In genomic region chr9:90114567-90115307, GRCm38 (mm10) we compare ENCODE assay signal across 8 mouse cellular contexts. TPM values are rescaled to one million over a fixed set of nuclear protein-coding genes. Genes with fewer than 3 reads are reported as not detected.
A peak's percentile ranks its signal among the peaks of the same experiment; 100 is the strongest.
DNase-seq lines count a peak whose midpoint lies in the region; ATAC-seq lines count a peak whose summit lies in the region.

Gene Morf4l1, minus strand, starts transcription at chr9:90114774.

- H3K27ac ChIP-seq in brown adipose tissue, adult 24 weeks (replicated peaks; ENCODE audit: low read depth, low read length): peak within 1 kb of the TSS; percentile 95
- H3K27ac ChIP-seq in heart, embryonic 13.5 days (replicated peaks): peak within 1 kb of the TSS; percentile 98
- peak within 1 kb of the TSS; percentile 99 for H3K27ac ChIP-seq in liver, embryonic 13.5 days
- H3K27ac ChIP-seq in stomach, embryonic 16.5 days (ENCODE audit: low read length): peak within 1 kb of the TSS; percentile 99

- H3K27me3 ChIP-seq in heart, embryonic 13.5 days (replicated peaks): peaks cover 7% of the 10 kb centered on the region
- H3K27me3 ChIP-seq in liver, embryonic 13.5 days: no peaks in the 10 kb centered on the region
- H3K27me3 ChIP-seq in stomach, embryonic 16.5 days (ENCODE audit: control insufficient read depth, insufficient read depth, low read length): no peaks in the 10 kb centered on the region; the same call in 1 of the 2 replicates

- peaks cover under 1% of the 10 kb centered on the region; the same call in 1 of the 2 replicates for H3K36me3 ChIP-seq in heart, embryonic 13.5 days
- no peaks in the 10 kb centered on the region for H3K36me3 ChIP-seq in liver, embryonic 13.5 days
- no peaks in the 10 kb centered on the region for H3K36me3 ChIP-seq in stomach, embryonic 16.5 days (ENCODE audit: control insufficient read depth, insufficient read depth, low read length)

- 1% methylated on average over 40 of the region's 40 CpGs for WGBS in heart, embryonic 13.5 days
- under 1% methylated on average over 40 of the region's 40 CpGs for WGBS in liver, embryonic 13.5 days (ENCODE audit: insufficient replicate concordance)
- WGBS in stomach, embryonic 16.5 days: 2% methylated on average over 39 of the region's 40 CpGs

- H3K4me3 ChIP-seq in brown adipose tissue, adult 24 weeks (ENCODE audit: insufficient read depth, low read depth, low read length): peak within 1 kb of the TSS; percentile 93
- H3K4me3 ChIP-seq in heart, embryonic 13.5 days: peak within 1 kb of the TSS; percentile 98
- H3K4me3 ChIP-seq in liver, embryonic 13.5 days (replicated peaks): peak within 1 kb of the TSS; percentile 98
- peak within 1 kb of the TSS; percentile 98 for H3K4me3 ChIP-seq in stomach, embryonic 16.5 days (replicated peaks; ENCODE audit: low read length)

- H3K9ac ChIP-seq in heart, embryonic 13.5 days: peak within 1 kb of the TSS; percentile 95
- peak within 1 kb of the TSS; percentile 97 for H3K9ac ChIP-seq in liver, embryonic 13.5 days
- peak within 1 kb of the TSS; percentile 97 for H3K9ac ChIP-seq in stomach, embryonic 16.5 days (ENCODE audit: low read length)

- DNase-seq in CD4-positive, CD25-positive, alpha-beta regulatory T cell, adult 2 months (ENCODE audit: low read depth, low spot score): peak; percentile 99
- DNase-seq in fat pad, adult 2 months (ENCODE audit: extremely low read depth, low read depth, low spot score): peak; percentile 39
- peak; percentile 99 for DNase-seq in kidney, postnatal 14 days
- DNase-seq in liver, embryonic 13.5 days: peak; percentile 93
- peak; percentile 97 for DNase-seq in neural tube, embryonic 10.5 days (ENCODE audit: extremely low spot score, low spot score)

- peak; percentile 99 for ATAC-seq in heart, embryonic 13.5 days (ENCODE audit: extremely low read depth, insufficient number of reproducible peaks, low FRiP score, low TSS enrichment)
- ATAC-seq in liver, embryonic 13.5 days (ENCODE audit: low read depth): peak; percentile 93
- peak; percentile 99 for ATAC-seq in stomach, embryonic 16.5 days (ENCODE audit: insufficient read depth, low FRiP score)

- peak within 1 kb of the TSS; percentile 85 for H3K4me2 ChIP-seq in heart, embryonic 13.5 days
- peak within 1 kb of the TSS; percentile 88 for H3K4me2 ChIP-seq in liver, embryonic 13.5 days
- H3K4me2 ChIP-seq in stomach, embryonic 16.5 days (ENCODE audit: low read depth, low read length): peak within 1 kb of the TSS; percentile 97

- H3K9me3 ChIP-seq in heart, embryonic 13.5 days: no peaks in the 10 kb centered on the region
- no peaks in the 10 kb centered on the region for H3K9me3 ChIP-seq in liver, embryonic 13.5 days (replicated peaks)
- no peaks in the 10 kb centered on the region for H3K9me3 ChIP-seq in stomach, embryonic 16.5 days (replicated peaks; ENCODE audit: control insufficient read depth, low read length)

- H3K4me1 ChIP-seq in brown adipose tissue, adult 24 weeks (ENCODE audit: control insufficient read depth, insufficient read depth, insufficient read length, low read length): 0 out of 2 replicates have a peak, but pooled peaks cover 3% of the 10 kb centered on the region
- peaks cover 33% of the 10 kb centered on the region for H3K4me1 ChIP-seq in heart, embryonic 13.5 days
- H3K4me1 ChIP-seq in liver, embryonic 13.5 days (replicated peaks): peaks cover 38% of the 10 kb centered on the region
- H3K4me1 ChIP-seq in stomach, embryonic 16.5 days (ENCODE audit: control insufficient read depth, insufficient read depth, low read length): peaks cover 17% of the 10 kb centered on the region

RNA-seq across cellular contexts. Expression of gene Morf4l1, which starts in this region (rescaled TPM):
- polyA plus RNA-seq in brown adipose tissue, adult 24 weeks (2012; ENCODE audit: insufficient read depth, insufficient read length, missing spikeins): 242 and 410 TPM in 2 replicates
- polyA plus RNA-seq in heart, embryonic 13.5 days (2015; fragmentation: Nextera tagmentation; extraction: Ambion mirVana): 332 and 344 TPM in 2 replicates
- polyA plus RNA-seq in liver, embryonic 13.5 days (2015; fragmentation: Nextera tagmentation; extraction: Ambion mirVana): 141 and 164 TPM in 2 replicates
- 383 and 405 TPM in 2 replicates for polyA plus RNA-seq in stomach, embryonic 16.5 days (2015; fragmentation: Nextera tagmentation; extraction: Ambion mirVana)

Comparison
In these comparisons a context has a peak if more than half of its experiments do, and no peak if none do; other contexts are left out.
1. Peak in every context shown above with its lines: DNase-seq, ATAC-seq, H3K4me3 ChIP-seq and H3K27ac ChIP-seq.
2. DNase-seq: peak in every context shown above with its lines; median percentile 99 in CD4-positive, CD25-positive, alpha-beta regulatory T cell, adult 2 months; 99 in kidney, postnatal 14 days; 97 in neural tube, embryonic 10.5 days; 93 in liver, embryonic 13.5 days; 39 in fat pad, adult 2 months.